ENCODE assay signal across 8 mouse cellular contexts in the genomic region with DNA sequence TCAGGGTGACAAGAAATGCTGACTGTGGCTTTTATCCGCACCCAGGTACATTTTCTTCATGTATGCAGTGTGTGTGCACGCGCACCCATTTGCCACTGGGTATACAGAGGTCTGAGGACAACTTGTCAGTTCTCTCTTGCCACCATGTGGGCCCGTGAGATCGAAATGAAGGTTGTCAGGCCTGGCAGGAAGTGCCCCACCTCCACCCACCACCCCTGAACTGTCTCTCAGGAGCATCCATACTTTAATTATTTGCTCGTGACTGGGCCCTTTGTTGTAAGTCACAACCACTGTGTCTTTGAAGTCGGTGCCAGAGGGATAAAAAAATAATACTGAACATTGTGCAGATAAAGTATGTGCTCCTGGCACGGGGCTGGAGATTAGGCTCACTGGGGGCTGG.
"Had no signal": no experiment of that assay in that cellular context is flagged by ENCODE, and none has a peak within 500 bp of the region (broad histone marks: within the 10 kb centered on the region; RNA-seq: fewer than 3 reads in every experiment).

No protein-coding gene starts in this region.

- ATAC-seq: liver, postnatal 0 days; midbrain, embryonic 13.5 days had no signal

- DNase-seq: kidney, postnatal 14 days; liver; liver, embryonic 13.5 days; liver, postnatal 0 days; lung, postnatal 14 days; right cerebral cortex, postnatal 14 days; thymus, postnatal 14 days had no signal
